Mouse (Mus musculus) small intestine, adult 2 months (tissue): ENCODE results near the gene Clmp.

Experiments
- CTCF ChIP-seq: fragments of 200-500 bp; IDR thresholded peaks from 2 replicates; pipeline ENCODE4 v1.5.1; 2012; ENCODE audit warnings: low read depth, mild to moderate bottlenecking, control low read depth, inconsistent platforms, low read length, moderate library complexity, mixed read lengths; ENCODE audit not compliant: insufficient replicate concordance, insufficient read length; ENCODE audit errors: extremely low read depth
- POLR2A ChIP-seq: fragments of 200-500 bp; IDR thresholded peaks from 2 replicates; pipeline ENCODE4 v1.6.1; 2012; ENCODE audit warnings: low read depth, mild to moderate bottlenecking, control low read depth, inconsistent platforms, low read length, moderate library complexity

- TF ChIP-seq CTCF (no peak), POLR2A (no peak)
Observed at GRCm38 (mm10) chr9:40814060-40814459, 128.3 kb downstream of the Clmp start.
